Mouse (Mus musculus): ENCODE results near the gene Apmap.

DNA sequence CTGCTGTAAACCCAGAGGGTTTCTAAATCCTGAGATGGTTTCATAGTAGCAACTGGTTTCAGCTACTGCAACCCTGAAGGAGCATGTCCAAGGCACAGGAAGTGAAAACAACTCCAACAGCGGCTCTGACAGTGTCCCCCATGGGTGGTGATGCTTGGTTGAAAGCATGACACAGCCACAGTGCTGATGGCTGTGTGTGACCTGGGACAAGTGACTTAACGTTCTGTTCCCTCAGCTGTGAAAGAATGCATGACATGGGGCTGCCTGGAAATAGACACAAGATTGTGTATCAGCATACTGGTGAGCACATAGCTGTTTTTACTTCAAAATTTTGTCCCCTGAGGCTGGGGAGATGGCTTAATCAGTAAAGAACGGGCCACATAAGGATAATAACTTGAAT, 13.3 kb upstream of the Apmap start:
- TF ChIP-seq CTCF (IDR thresholded peaks at IDR 0.05) (no peak), POLR2A (IDR thresholded peaks at IDR 0.05; ENCODE audit: insufficient read depth, low read depth, low read length) (0 out of 2 replicates have a peak, but pooled peaks have one; percentile 12)

All from heart, adult 2 months (tissue).